10 mouse cellular contexts compared by ENCODE assay signal in genomic region chr9:40617676-40618062, GRCm38 (mm10). TPM values are rescaled to one million over a fixed set of nuclear protein-coding genes. Genes with fewer than 3 reads are reported as not detected.
DNase-seq lines count a peak whose midpoint lies in the region; ATAC-seq lines count a peak whose summit lies in the region.
"Had no signal": no experiment of that assay in that cellular context is flagged by ENCODE, and none has a peak within 500 bp of the region (broad histone marks: within the 10 kb centered on the region; RNA-seq: fewer than 3 reads in every experiment).

No protein-coding gene starts in this region.

- DNase-seq in heart, postnatal 25 days (ENCODE audit: low spot score) = no peak
- DNase-seq in embryonic facial prominence, embryonic 10.5 days (ENCODE audit: low spot score) = no peak
- DNase-seq in thymus, postnatal 25 days = no peak
- DNase-seq in layer of hippocampus, adult 9-10 months (ENCODE audit: low spot score) = no peak
- no peak for DNase-seq in lung, postnatal 14 days
- DNase-seq: heart, adult 2 months had no signal

- peaks cover 16% of the 10 kb centered on the region for H3K4me1 ChIP-seq in heart, embryonic 12.5 days (replicated peaks)
- peaks cover 37% of the 10 kb centered on the region for H3K4me1 ChIP-seq in embryonic facial prominence, embryonic 10.5 days
- peaks cover 30% of the 10 kb centered on the region for H3K4me1 ChIP-seq in hindbrain, embryonic 15.5 days (replicated peaks)
- peaks cover 39% of the 10 kb centered on the region for H3K4me1 ChIP-seq in midbrain, embryonic 13.5 days (replicated peaks)

- H3K4me3 ChIP-seq in heart, embryonic 12.5 days = peak overlapping the region; percentile 45
- H3K4me3 ChIP-seq in embryonic facial prominence, embryonic 10.5 days = peak overlapping the region; percentile 52
- H3K4me3 ChIP-seq in hindbrain, embryonic 15.5 days = 0 out of 2 replicates have a peak overlapping the region, but pooled peaks have one; percentile 21
- H3K4me3 ChIP-seq in midbrain, embryonic 13.5 days (replicated peaks) = peak overlapping the region; percentile 31
- H3K4me3 ChIP-seq: heart, adult 2 months had no signal

- 40% methylated on average over 10 of the region's 10 CpGs for WGBS in heart, embryonic 12.5 days
- 33% methylated on average over 10 of the region's 10 CpGs for WGBS in embryonic facial prominence, embryonic 10.5 days
- WGBS in hindbrain, embryonic 15.5 days = 14% methylated on average over 10 of the region's 10 CpGs
- 22% methylated on average over 10 of the region's 10 CpGs for WGBS in midbrain, embryonic 13.5 days

- H3K4me2 ChIP-seq in heart, embryonic 12.5 days = peak overlapping the region; percentile 77
- H3K4me2 ChIP-seq in hindbrain, embryonic 15.5 days = peak overlapping the region; percentile 58
- peak overlapping the region; percentile 58 for H3K4me2 ChIP-seq in midbrain, embryonic 13.5 days (replicated peaks)

- no peak overlapping the region for H3K27ac ChIP-seq in heart, embryonic 12.5 days (ENCODE audit: poor library complexity, severe bottlenecking)
- peak overlapping the region; percentile 80 for H3K27ac ChIP-seq in embryonic facial prominence, embryonic 10.5 days (replicated peaks)
- peak overlapping the region; percentile 73 for H3K27ac ChIP-seq in hindbrain, embryonic 15.5 days (replicated peaks)
- peak overlapping the region; percentile 85 for H3K27ac ChIP-seq in midbrain, embryonic 13.5 days
- H3K27ac ChIP-seq: heart, adult 2 months had no signal

- H3K27me3 ChIP-seq in heart, embryonic 12.5 days (replicated peaks) = peaks cover 14% of the 10 kb centered on the region
- H3K27me3 ChIP-seq in embryonic facial prominence, embryonic 10.5 days (replicated peaks; ENCODE audit: low read depth, poor library complexity, severe bottlenecking) = peaks cover 4% of the 10 kb centered on the region; the same call in 1 of the 2 replicates
- H3K27me3 ChIP-seq in hindbrain, embryonic 15.5 days = no peaks in the 10 kb centered on the region
- H3K27me3 ChIP-seq in midbrain, embryonic 13.5 days = no peaks in the 10 kb centered on the region

- no peaks in the 10 kb centered on the region for H3K36me3 ChIP-seq in heart, embryonic 12.5 days
- no peaks in the 10 kb centered on the region for H3K36me3 ChIP-seq in embryonic facial prominence, embryonic 10.5 days (replicated peaks)
- no peaks in the 10 kb centered on the region for H3K36me3 ChIP-seq in hindbrain, embryonic 15.5 days
- H3K36me3 ChIP-seq in midbrain, embryonic 13.5 days = no peaks in the 10 kb centered on the region

- 0 out of 2 replicates have a peak overlapping the region, but pooled peaks have one; percentile 28 for H3K9ac ChIP-seq in heart, embryonic 12.5 days
- 0 out of 2 replicates have a peak overlapping the region, but pooled peaks have one; percentile 34 for H3K9ac ChIP-seq in hindbrain, embryonic 15.5 days
- H3K9ac ChIP-seq in midbrain, embryonic 13.5 days (replicated peaks) = peak overlapping the region; percentile 39

- intact Hi-C loops in heart, postnatal 25 days (cut with DNase I) = loop anchor here (5.0 kb wide), 1 partner anchor 135 kb away; no protein-coding TSS in a partner anchor

- no peaks in the 10 kb centered on the region for H3K9me3 ChIP-seq in heart, embryonic 12.5 days (replicated peaks)
- no peaks in the 10 kb centered on the region for H3K9me3 ChIP-seq in embryonic facial prominence, embryonic 10.5 days
- no peaks in the 10 kb centered on the region for H3K9me3 ChIP-seq in hindbrain, embryonic 15.5 days
- no peaks in the 10 kb centered on the region for H3K9me3 ChIP-seq in midbrain, embryonic 13.5 days

- no peak for ATAC-seq in heart, embryonic 12.5 days (ENCODE audit: insufficient number of reproducible peaks, low FRiP score)
- ATAC-seq in hindbrain, embryonic 15.5 days (ENCODE audit: low FRiP score, low read depth) = peak; percentile 8; the same call in 1 of the 2 replicates
- peak; percentile 2; the same call in 1 of the 2 replicates for ATAC-seq in midbrain, embryonic 13.5 days

RNA-seq across cellular contexts. Expression of gene Gm21915, which starts 52.7 kb away (rescaled TPM):
- not detected in 2 replicates for polyA plus RNA-seq in heart, embryonic 12.5 days (2016; fragmentation: Nextera tagmentation; extraction: Ambion mirVana)
- total RNA-seq in heart, postnatal 25 days (2021) = not detected
- not detected in 2 replicates for polyA plus RNA-seq in embryonic facial prominence, embryonic 10.5 days (2016; fragmentation: Nextera tagmentation; extraction: Ambion mirVana)
- not detected in 2 replicates for polyA plus RNA-seq in hindbrain, embryonic 15.5 days (2015; fragmentation: Nextera tagmentation; extraction: Ambion mirVana)
- not detected in 2 replicates for polyA plus RNA-seq in midbrain, embryonic 13.5 days (2015; fragmentation: Nextera tagmentation; extraction: Ambion mirVana)
- total RNA-seq: heart, adult 2 months had no signal
- polyA plus RNA-seq: heart, adult 2 months; macrophage had no signal
